ENCODE assay signal across 24 mouse cellular contexts in genomic region chr1:74705016-74705415, GRCm38 (mm10). TPM values are rescaled to one million over a fixed set of nuclear protein-coding genes. Genes with fewer than 3 reads are reported as not detected.
DNase-seq lines count a peak whose midpoint lies in the region; ATAC-seq and TF ChIP-seq lines count a peak whose summit lies in the region.
"Had no signal": no experiment of that assay in that cellular context is flagged by ENCODE, and none has a peak within 500 bp of the region (broad histone marks: within the 10 kb centered on the region; RNA-seq: fewer than 3 reads in every experiment).

No protein-coding gene starts in this region.

- no peak overlapping the region for H3K4me2 ChIP-seq in heart, embryonic 15.5 days
- no peak overlapping the region for H3K4me2 ChIP-seq in kidney, postnatal 0 days (ENCODE audit: low read length)
- H3K4me2 ChIP-seq: embryonic facial prominence, embryonic 13.5 days; hindbrain, embryonic 14.5 days; liver, embryonic 11.5 days; neural tube, embryonic 15.5 days had no signal

- no peaks in the 10 kb centered on the region for H3K27me3 ChIP-seq in heart, embryonic 15.5 days
- H3K27me3 ChIP-seq in kidney, postnatal 0 days (ENCODE audit: insufficient read depth, low read length), result no peaks in the 10 kb centered on the region
- no peaks in the 10 kb centered on the region for H3K27me3 ChIP-seq in hindbrain, embryonic 10.5 days (ENCODE audit: insufficient read depth, poor library complexity, severe bottlenecking)
- H3K27me3 ChIP-seq: embryonic facial prominence, embryonic 13.5 days; neural tube, embryonic 15.5 days had no signal

- 64% methylated on average over 5 of the region's 5 CpGs for WGBS in heart, embryonic 15.5 days
- WGBS in kidney, postnatal 0 days, result 47% methylated on average over 5 of the region's 5 CpGs
- 71% methylated on average over 5 of the region's 5 CpGs for WGBS in lung, adult 2 months
- WGBS in hindbrain, embryonic 10.5 days, result 88% methylated on average over 5 of the region's 5 CpGs

- DNase-seq in heart, postnatal 36 days, result no peak
- DNase-seq in kidney, postnatal 0 days (ENCODE audit: low spot score), result peak; percentile 74
- no peak for DNase-seq in kidney, adult 18-20 months
- DNase-seq in lung, postnatal 10 days, result peak; percentile 50
- no peak for DNase-seq in lung, adult 2 months
- DNase-seq in hindbrain, embryonic 10.5 days (ENCODE audit: low spot score), result no peak
- DNase-seq: adrenal gland, postnatal 25 days; cerebellum, adult 11 months; cerebellum, postnatal 14 days; gastrocnemius, postnatal 10 days; heart, adult 2 months; right cerebral cortex, postnatal 14 days; spleen, adult 18-20 months; thymus, postnatal 14 days had no signal

- TF ChIP-seq CTCF in kidney, postnatal 0 days (IDR thresholded peaks at IDR 0.05; ENCODE audit: low read depth), result no peak
- no peak for TF ChIP-seq CTCF in lung, adult 2 months (IDR thresholded peaks at IDR 0.05; ENCODE audit: insufficient read depth, low read length)

- no peaks in the 10 kb centered on the region for H3K9me3 ChIP-seq in heart, embryonic 15.5 days (replicated peaks)
- H3K9me3 ChIP-seq in kidney, postnatal 0 days (replicated peaks; ENCODE audit: low read length), result no peaks in the 10 kb centered on the region
- H3K9me3 ChIP-seq in hindbrain, embryonic 10.5 days, result no peaks in the 10 kb centered on the region
- H3K9me3 ChIP-seq: embryonic facial prominence, embryonic 13.5 days; G1E; neural tube, embryonic 15.5 days had no signal

- intact Hi-C loops in heart, postnatal 36 days (cut with DNase I), result no loop called here

- TF ChIP-seq POLR2A in lung, adult 2 months (IDR thresholded peaks at IDR 0.05; ENCODE audit: borderline replicate concordance, extremely low read depth, low read depth, low read length), result no peak

- H3K27ac ChIP-seq in heart, embryonic 15.5 days, result 0 out of 2 replicates have a peak overlapping the region, but pooled peaks have one; percentile 30
- peak overlapping the region; percentile 20 for H3K27ac ChIP-seq in kidney, postnatal 0 days
- H3K27ac ChIP-seq in hindbrain, embryonic 10.5 days, result no peak overlapping the region
- H3K27ac ChIP-seq: embryonic facial prominence, embryonic 13.5 days; heart, adult 2 months; hindbrain, embryonic 14.5 days; neural tube, embryonic 15.5 days had no signal

- peaks cover 6% of the 10 kb centered on the region; the same call in 1 of the 2 replicates for H3K4me1 ChIP-seq in heart, embryonic 15.5 days (replicated peaks)
- H3K4me1 ChIP-seq in kidney, postnatal 0 days (replicated peaks; ENCODE audit: insufficient read depth, low read length), result no peaks in the 10 kb centered on the region
- no peaks in the 10 kb centered on the region for H3K4me1 ChIP-seq in lung, adult 2 months (ENCODE audit: control insufficient read depth, insufficient read depth, low read length)
- H3K4me1 ChIP-seq in hindbrain, embryonic 10.5 days (replicated peaks), result no peaks in the 10 kb centered on the region
- H3K4me1 ChIP-seq: embryonic facial prominence, embryonic 13.5 days; neural tube, embryonic 15.5 days had no signal

- no peak overlapping the region for H3K9ac ChIP-seq in heart, embryonic 15.5 days
- no peak overlapping the region for H3K9ac ChIP-seq in kidney, postnatal 0 days (ENCODE audit: low read depth, low read length)
- H3K9ac ChIP-seq: embryonic facial prominence, embryonic 13.5 days; hindbrain, embryonic 14.5 days; neural tube, embryonic 15.5 days had no signal

- H3K36me3 ChIP-seq in heart, embryonic 15.5 days, result no peaks in the 10 kb centered on the region
- peaks cover 2% of the 10 kb centered on the region; the same call in 1 of the 2 replicates for H3K36me3 ChIP-seq in kidney, postnatal 0 days (ENCODE audit: insufficient read depth, low read length)
- H3K36me3 ChIP-seq in hindbrain, embryonic 10.5 days, result peaks cover 31% of the 10 kb centered on the region

- ATAC-seq in heart, embryonic 15.5 days (replicated peaks; ENCODE audit: insufficient number of reproducible peaks, insufficient read depth, low FRiP score, low read depth), result no peak
- ATAC-seq in kidney, postnatal 0 days (replicated peaks; ENCODE audit: low FRiP score, low read depth), result no peak
- ATAC-seq: forebrain, embryonic 14.5 days; midbrain, embryonic 16.5 days had no signal

- no peak overlapping the region for H3K4me3 ChIP-seq in heart, embryonic 15.5 days
- H3K4me3 ChIP-seq in kidney, postnatal 0 days (replicated peaks; ENCODE audit: low read depth, low read length), result no peak overlapping the region
- no peak overlapping the region for H3K4me3 ChIP-seq in lung, adult 2 months (replicated peaks; ENCODE audit: extremely low read depth, low read depth, low read length)
- H3K4me3 ChIP-seq in hindbrain, embryonic 10.5 days, result no peak overlapping the region
- H3K4me3 ChIP-seq: embryonic facial prominence, embryonic 13.5 days; heart, adult 2 months; neural tube, embryonic 15.5 days had no signal

RNA-seq across cellular contexts. Expression of gene Cyp27a1, which starts 8.4 kb away (rescaled TPM):
- 10.7 and 12.1 TPM in 2 replicates for polyA plus RNA-seq in heart, embryonic 15.5 days (2015; fragmentation: Nextera tagmentation; extraction: Ambion mirVana)
- total RNA-seq in heart, postnatal 36 days (2021), result 10 to 100 TPM; 13.5 to 18.4 TPM
- polyA plus RNA-seq in kidney, postnatal 0 days (2015; fragmentation: Nextera tagmentation; extraction: Ambion mirVana), result 10.3 and 10.8 TPM in 2 replicates
- 16.9 and 25.4 TPM in 2 replicates for polyA plus RNA-seq in lung, adult 2 months (2012; rRNA removed)
- polyA plus RNA-seq in hindbrain, embryonic 10.5 days (2016; fragmentation: Nextera tagmentation; extraction: Ambion mirVana), result 7.4 and 8.4 TPM in 2 replicates
- polyA plus RNA-seq: G1E had no signal

RNA-seq across cellular contexts. Expression of gene Ttll4, which starts 43.5 kb away (rescaled TPM):
- polyA plus RNA-seq in heart, embryonic 15.5 days (2015; fragmentation: Nextera tagmentation; extraction: Ambion mirVana), result 7.3 and 8.3 TPM in 2 replicates
- 10 to 100 TPM; 10.1 to 11.5 TPM for total RNA-seq in heart, postnatal 36 days (2021)
- polyA plus RNA-seq in kidney, postnatal 0 days (2015; fragmentation: Nextera tagmentation; extraction: Ambion mirVana), result 6.9 and 7.1 TPM in 2 replicates
- 13.7 and 16.1 TPM in 2 replicates for polyA plus RNA-seq in lung, adult 2 months (2012; rRNA removed)
- polyA plus RNA-seq in hindbrain, embryonic 10.5 days (2016; fragmentation: Nextera tagmentation; extraction: Ambion mirVana), result 35.7 and 48.5 TPM in 2 replicates

RNA-seq across cellular contexts. Expression of gene Prkag3, which starts 44.0 kb away (rescaled TPM):
- 3.8 and 4.6 TPM in 2 replicates for polyA plus RNA-seq in heart, embryonic 15.5 days (2015; fragmentation: Nextera tagmentation; extraction: Ambion mirVana)
- total RNA-seq in heart, postnatal 36 days (2021), result 1 to 10 TPM; 1.1 to 1.4 TPM
- polyA plus RNA-seq in kidney, postnatal 0 days (2015; fragmentation: Nextera tagmentation; extraction: Ambion mirVana), result 0.07 and 0.27 TPM in 2 replicates
- 5.9 and 11.4 TPM in 2 replicates for polyA plus RNA-seq in lung, adult 2 months (2012; rRNA removed)
- 0.12 TPM in 1 of 2 replicates, not detected in the other for polyA plus RNA-seq in hindbrain, embryonic 10.5 days (2016; fragmentation: Nextera tagmentation; extraction: Ambion mirVana)
- total RNA-seq: adrenal gland, postnatal 25 days; G1E; layer of hippocampus, postnatal 10 days had no signal
- polyA plus RNA-seq: forebrain, embryonic 14.5 days; G1E; hindbrain, embryonic 14.5 days; limb, embryonic 11.5 days; liver, embryonic 11.5 days; midbrain, embryonic 16.5 days had no signal

Comparison
In these comparisons a context has a peak if more than half of its experiments do, and no peak if none do; other contexts are left out.
1. DNase-seq: peak in kidney, postnatal 0 days (single experiment) and lung, postnatal 10 days (single experiment); none in heart, postnatal 36 days (0 of 2), kidney, adult 18-20 months (single experiment), lung, adult 2 months (single experiment) and hindbrain, embryonic 10.5 days (single experiment).